Mouse (Mus musculus) MEL (cell line): ENCODE measurements around the gene Mecom. TPM values are rescaled to one million over a fixed set of nuclear protein-coding genes. Genes with fewer than 3 reads are reported as not detected.

Experiments
- DNase-seq: peaks from one replicate; pipeline ENCODE4 v3.0.0; 2011; ENCODE audit warnings: low read depth, low spot score
- H3K27ac ChIP-seq: 2 replicates; pipeline ENCODE4 v1.5.1; 2012; ENCODE audit warnings: low read depth, mild to moderate bottlenecking, control low read depth, low read length, moderate library complexity; ENCODE audit not compliant: control insufficient read depth
- H3K27me3 ChIP-seq, 2 experiments: fragments of 150-350 bp in 1 of 2; sonication (generic) in 1 of 2; 2 replicates each; pipeline ENCODE4 v1.6.1; 2012; ENCODE audit warnings: low read length in 2 of 2, mild to moderate bottlenecking in 2 of 2, improper control_type of control experiment in 1 of 2, moderate library complexity in 1 of 2; ENCODE audit not compliant: insufficient read depth in 2 of 2, control insufficient read depth in 1 of 2
- H3K36me3 ChIP-seq, 2 experiments: 2 replicates each; pipeline ENCODE4 v1.6.1; 2012 to 2014; ENCODE audit warnings: low read length in 2 of 2, improper control_type of control experiment in 1 of 2, inconsistent platforms in 1 of 2, mild to moderate bottlenecking in 1 of 2; ENCODE audit not compliant: insufficient read depth in 2 of 2, control insufficient read depth in 1 of 2
- H3K4me1 ChIP-seq, 2 experiments: fragments of 150-350 bp in 1 of 2; sonication (generic) in 1 of 2; 2 replicates each; pipeline ENCODE4 v1.6.1; 2012; ENCODE audit warnings: low read length in 2 of 2, improper control_type of control experiment in 1 of 2, mild to moderate bottlenecking in 1 of 2; ENCODE audit not compliant: insufficient read depth in 2 of 2, control insufficient read depth in 1 of 2
- H3K4me3 ChIP-seq, 2 experiments: fragments of 150-350 bp in 1 of 2; sonication (generic) in 1 of 2; 2 replicates each; pipeline ENCODE4 v1.5.1; 2012; ENCODE audit warnings: low read depth in 2 of 2, low read length in 2 of 2, mild to moderate bottlenecking in 2 of 2, moderate library complexity in 2 of 2, control low read depth in 1 of 2, improper control_type of control experiment in 1 of 2; ENCODE audit not compliant: control insufficient read depth in 1 of 2, insufficient read depth in 1 of 2
- H3K79me2 ChIP-seq: 2 replicates; pipeline ENCODE4 v1.6.1; 2012; ENCODE audit warnings: mild to moderate bottlenecking, low read length, moderate library complexity; ENCODE audit not compliant: control insufficient read depth, poor library complexity, insufficient read depth
- H3K9ac ChIP-seq: 2 replicates; pipeline ENCODE4 v1.6.1; 2012; ENCODE audit warnings: low read depth, mild to moderate bottlenecking, control low read depth, low read length, moderate library complexity; ENCODE audit not compliant: control insufficient read depth, poor library complexity, severe bottlenecking
- H3K9me3 ChIP-seq: fragments of 150-350 bp; sonication (generic); replicated peaks from 2 replicates; pipeline ENCODE4 v1.6.1; 2012; ENCODE audit warnings: mild to moderate bottlenecking, low read length, improper control_type of control experiment, moderate library complexity; ENCODE audit not compliant: insufficient read depth
- BHLHE40 ChIP-seq: IDR thresholded peaks from 2 replicates; pipeline ENCODE4 v1.6.1; 2012; ENCODE audit warnings: low read depth, mild to moderate bottlenecking, inconsistent platforms, low read length, improper control_type of control experiment, borderline replicate concordance
- CHD2 ChIP-seq: IDR thresholded peaks from 2 replicates; pipeline ENCODE4 v1.6.1; 2011; ENCODE audit warnings: low read length, improper control_type of control experiment
- CTCF ChIP-seq, 3 experiments: IDR thresholded peaks in 2 of 3; conservative IDR thresholded peaks in 1 of 3; 2 replicates each; pipeline ENCODE4 v1.5.1; 2011 to 2012; ENCODE audit warnings: low read length in 3 of 3, low read depth in 2 of 3, mild to moderate bottlenecking in 2 of 3, improper control_type of control experiment in 1 of 3, inconsistent platforms in 1 of 3, mixed read lengths in 1 of 3, moderate library complexity in 1 of 3; ENCODE audit not compliant: control insufficient read depth in 1 of 3, insufficient read depth in 1 of 3, poor library complexity in 1 of 3, severe bottlenecking in 1 of 3
- E2F4 ChIP-seq: IDR thresholded peaks from 2 replicates; pipeline ENCODE4 v1.6.1; 2011; ENCODE audit warnings: low read depth, low read length, improper control_type of control experiment, borderline replicate concordance
- ELF1 ChIP-seq: IDR thresholded peaks from 2 replicates; pipeline ENCODE4 v1.6.1; 2014; ENCODE audit warnings: low read depth, mild to moderate bottlenecking, inconsistent platforms, low read length, improper control_type of control experiment, moderate library complexity
- EP300 ChIP-seq, 2 experiments: IDR thresholded peaks; 2 replicates each; pipeline ENCODE4 v1.6.1; 2011; ENCODE audit warnings: improper control_type of control experiment in 2 of 2, low read length in 2 of 2, low read depth in 1 of 2, mild to moderate bottlenecking in 1 of 2
- ETS1 ChIP-seq: IDR thresholded peaks from 2 replicates; pipeline ENCODE4 v1.6.1; 2012; ENCODE audit warnings: low read depth, mild to moderate bottlenecking, inconsistent platforms, low read length, improper control_type of control experiment, moderate library complexity
- GABPA ChIP-seq: IDR thresholded peaks from 2 replicates; pipeline ENCODE4 v1.6.1; 2012; ENCODE audit warnings: low read depth, mild to moderate bottlenecking, inconsistent platforms, low read length, improper control_type of control experiment, moderate library complexity
- GATA1 ChIP-seq: IDR thresholded peaks from 2 replicates; pipeline ENCODE4 v1.6.1; 2011; ENCODE audit warnings: low read depth, low read length, improper control_type of control experiment
- HCFC1 ChIP-seq: IDR thresholded peaks from 2 replicates; pipeline ENCODE4 v1.6.1; 2012; ENCODE audit warnings: low read depth, mild to moderate bottlenecking, inconsistent platforms, low read length, improper control_type of control experiment, moderate library complexity
- JUND ChIP-seq: IDR thresholded peaks from 2 replicates; pipeline ENCODE4 v1.6.1; 2011; ENCODE audit warnings: low read depth, mild to moderate bottlenecking, improper control_type of control experiment, low read length
- KAT2A ChIP-seq: conservative IDR thresholded peaks from 2 replicates; pipeline ENCODE4 v1.6.1; 2012; ENCODE audit warnings: low read depth, low read length, improper control_type of control experiment, inconsistent platforms
- MAFK ChIP-seq: IDR thresholded peaks from 2 replicates; pipeline ENCODE4 v1.6.1; 2011; ENCODE audit warnings: low read depth, mild to moderate bottlenecking, low read length, improper control_type of control experiment, borderline replicate concordance
- MAX ChIP-seq: IDR thresholded peaks from 2 replicates; pipeline ENCODE4 v1.6.1; 2011; ENCODE audit warnings: low read length, improper control_type of control experiment
- MAZ ChIP-seq: IDR thresholded peaks from 2 replicates; pipeline ENCODE4 v1.6.1; 2012; ENCODE audit warnings: low read depth, mild to moderate bottlenecking, inconsistent platforms, low read length, improper control_type of control experiment
- MEF2A ChIP-seq: IDR thresholded peaks from 2 replicates; pipeline ENCODE4 v1.6.1; 2014; ENCODE audit warnings: low read depth, mild to moderate bottlenecking, inconsistent platforms, low read length, improper control_type of control experiment; ENCODE audit not compliant: poor library complexity, insufficient replicate concordance, severe bottlenecking; ENCODE audit errors: extremely low read depth
- MXI1 ChIP-seq: IDR thresholded peaks from 2 replicates; pipeline ENCODE4 v1.6.1; 2011; ENCODE audit warnings: mild to moderate bottlenecking, low read depth, low read length, improper control_type of control experiment
- MYB ChIP-seq: IDR thresholded peaks from 2 replicates; pipeline ENCODE4 v1.6.1; 2011; ENCODE audit warnings: mild to moderate bottlenecking, low read depth, low read length, improper control_type of control experiment
- MYC ChIP-seq: IDR thresholded peaks from 2 replicates; pipeline ENCODE4 v1.6.1; 2011; ENCODE audit warnings: low read depth, mild to moderate bottlenecking, low read length, improper control_type of control experiment, moderate library complexity
- NELFE ChIP-seq: IDR thresholded peaks from 2 replicates; pipeline ENCODE4 v1.6.1; 2011; ENCODE audit warnings: low read depth, low read length, improper control_type of control experiment
- NRF1 ChIP-seq: IDR thresholded peaks from 2 replicates; pipeline ENCODE4 v1.6.1; 2014; ENCODE audit warnings: low read depth, mild to moderate bottlenecking, inconsistent platforms, low read length, improper control_type of control experiment, moderate library complexity; ENCODE audit not compliant: poor library complexity, insufficient read depth, severe bottlenecking
- POLR2A ChIP-seq, 2 experiments: IDR thresholded peaks; 2 replicates each; pipeline ENCODE4 v1.6.1; 2011 to 2012; ENCODE audit warnings: low read length in 2 of 2, mild to moderate bottlenecking in 2 of 2, control low read depth in 1 of 2, improper control_type of control experiment in 1 of 2, low read depth in 1 of 2, moderate library complexity in 1 of 2; ENCODE audit not compliant: control insufficient read depth in 1 of 2, insufficient read depth in 1 of 2, poor library complexity in 1 of 2
- POLR2AphosphoS2 ChIP-seq: IDR thresholded peaks from 2 replicates; pipeline ENCODE4 v1.6.1; 2011; ENCODE audit warnings: low read length, improper control_type of control experiment
- POLR2AphosphoS5 ChIP-seq: IDR thresholded peaks from 2 replicates; pipeline ENCODE4 v1.6.1; 2012; ENCODE audit warnings: low read depth, borderline replicate concordance, mild to moderate bottlenecking, inconsistent platforms, low read length, moderate library complexity, mixed read lengths
- RCOR1 ChIP-seq: IDR thresholded peaks from 2 replicates; pipeline ENCODE4 v1.6.1; 2012; ENCODE audit warnings: low read depth, mild to moderate bottlenecking, inconsistent platforms, low read length, improper control_type of control experiment
- SIN3A ChIP-seq: IDR thresholded peaks from 2 replicates; pipeline ENCODE4 v1.6.1; 2012; ENCODE audit warnings: low read length, improper control_type of control experiment, inconsistent platforms
- SMC3 ChIP-seq: IDR thresholded peaks from 2 replicates; pipeline ENCODE4 v1.6.1; 2011; ENCODE audit warnings: low read depth, low read length, improper control_type of control experiment
- TAL1 ChIP-seq: IDR thresholded peaks from 2 replicates; pipeline ENCODE4 v1.6.1; 2012; ENCODE audit warnings: mild to moderate bottlenecking, inconsistent platforms, low read length, moderate library complexity, mixed read lengths
- TCF12 ChIP-seq: IDR thresholded peaks from 2 replicates; pipeline ENCODE4 v1.6.1; 2014; ENCODE audit warnings: low read depth, mild to moderate bottlenecking, inconsistent platforms, low read length, improper control_type of control experiment, moderate library complexity
- UBTF ChIP-seq: IDR thresholded peaks from 2 replicates; pipeline ENCODE4 v1.6.1; 2012; ENCODE audit warnings: low read depth, mild to moderate bottlenecking, inconsistent platforms, low read length, improper control_type of control experiment, moderate library complexity, borderline replicate concordance; ENCODE audit not compliant: insufficient read depth
- USF1 ChIP-seq: IDR thresholded peaks from 2 replicates; pipeline ENCODE4 v1.6.1; 2014; ENCODE audit warnings: low read depth, mild to moderate bottlenecking, inconsistent platforms, low read length, improper control_type of control experiment, moderate library complexity
- USF2 ChIP-seq, 2 experiments: IDR thresholded peaks; 2 replicates each; pipeline ENCODE4 v1.6.1; 2011 to 2012; ENCODE audit warnings: improper control_type of control experiment in 2 of 2, low read length in 2 of 2, borderline replicate concordance in 1 of 2, inconsistent platforms in 1 of 2, low read depth in 1 of 2, mild to moderate bottlenecking in 1 of 2; ENCODE audit not compliant: insufficient read depth in 1 of 2
- ZC3H11A ChIP-seq: IDR thresholded peaks from 2 replicates; pipeline ENCODE4 v1.6.1; 2012; ENCODE audit warnings: low read depth, mild to moderate bottlenecking, inconsistent platforms, low read length, improper control_type of control experiment
- ZKSCAN1 ChIP-seq: IDR thresholded peaks from 2 replicates; pipeline ENCODE4 v1.6.1; 2012; ENCODE audit warnings: low read depth, mild to moderate bottlenecking, inconsistent platforms, low read length, improper control_type of control experiment, moderate library complexity
- ZMIZ1 ChIP-seq: IDR thresholded peaks from 2 replicates; pipeline ENCODE4 v1.6.1; 2012; ENCODE audit warnings: low read depth, mild to moderate bottlenecking, inconsistent platforms, low read length, improper control_type of control experiment, moderate library complexity
- ZNF384 ChIP-seq: IDR thresholded peaks from 2 replicates; pipeline ENCODE4 v1.6.1; 2012; ENCODE audit warnings: low read depth, mild to moderate bottlenecking, inconsistent platforms, low read length, improper control_type of control experiment
- polyA plus RNA-seq, 2 experiments: library from polyadenylated mRNA; stranded (reverse) in 1 of 2; unstranded in 1 of 2; fragments of >175 nt in 1 of 2; fragments of >200 nt in 1 of 2; gene quantifications; 2 replicates each; pipeline versions ENCODE4 v1.2.1 to v1.2.4; 2012; ENCODE audit warnings: low replicate concordance in 2 of 2, low read depth in 1 of 2; ENCODE audit not compliant: insufficient read length in 2 of 2, insufficient read depth in 1 of 2, missing spikeins in 1 of 2
- total RNA-seq: library from RNA; depleted of rRNA; stranded (reverse); fragments of 300-350 nt; gene quantifications from 2 replicates; pipeline ENCODE4 v1.2.3, GENCODE M21; 2012

The Mecom gene
- total and polyA plus RNA-seq, 3 experiments = 0.04 TPM; not detected in 2

GRCm38 (mm10) chr3:30595111-30595832 is 47.5 kb upstream of the Mecom start:
- no peaks in the 10 kb centered on the region for H3K27me3 ChIP-seq
- peaks cover 3 to 14% of the 10 kb centered on the region in 2 experiments; a peak in 3 of 4 replicates for H3K4me1 ChIP-seq
- peaks cover 0 to 12% of the 10 kb centered on the region in 2 experiments; a peak in 2 of 4 replicates for H3K36me3 ChIP-seq
- peak overlapping the region; percentile 96 to 98 for H3K4me3 ChIP-seq
- peak; percentile 61 for DNase-seq
- H3K9ac ChIP-seq = peak overlapping the region; percentile 96
- peak overlapping the region; percentile 46 for H3K27ac ChIP-seq
- H3K9me3 ChIP-seq = no peaks in the 10 kb centered on the region
- peaks cover 4% of the 10 kb centered on the region; the same call in 1 of the 2 replicates for H3K79me2 ChIP-seq
- no peak for TF ChIP-seq JUND
- TF ChIP-seq ZKSCAN1 = no peak
- peak; percentile 39 to 55; a peak in 2 of 4 replicates for TF ChIP-seq POLR2A (IDR thresholded peaks at IDR 0.05; ENCODE audit: control insufficient read depth in 1 of 2, insufficient read depth in 1 of 2, low read depth in 1 of 2, low read length in 2 of 2, poor library complexity in 1 of 2)
- TF ChIP-seq MYB = no peak
- peak; percentile 87; the same call in 1 of the 2 replicates for TF ChIP-seq BHLHE40
- TF ChIP-seq POLR2AphosphoS5 = no peak
- TF ChIP-seq KAT2A = no peak
- no peak for TF ChIP-seq E2F4
- TF ChIP-seq UBTF = no peak; the same call in 1 of the 2 replicates
- TF ChIP-seq GABPA = no peak
- no peak for TF ChIP-seq EP300 (IDR thresholded peaks at IDR 0.05; ENCODE audit: low read depth in 1 of 2, low read length in 2 of 2)
- TF ChIP-seq MAZ = peak; percentile 29; the same call in 1 of the 2 replicates
- TF ChIP-seq MEF2A = no peak
- no peak for TF ChIP-seq TAL1
- TF ChIP-seq GATA1 = no peak
- TF ChIP-seq SMC3 = no peak
- TF ChIP-seq MAFK = no peak
- peak; percentile 35 for TF ChIP-seq MXI1
- peak; percentile 54; the same call in 1 of the 2 replicates for TF ChIP-seq NELFE
- TF ChIP-seq MYC = no peak
- TF ChIP-seq ZC3H11A = no peak
- TF ChIP-seq TCF12 = no peak
- no peak for TF ChIP-seq USF2 (IDR thresholded peaks at IDR 0.05; ENCODE audit: borderline replicate concordance in 1 of 2, insufficient read depth in 1 of 2, low read depth in 1 of 2, low read length in 2 of 2)
- TF ChIP-seq POLR2AphosphoS2 = no peak
- TF ChIP-seq ZNF384 = no peak
- peak; percentile 77 for TF ChIP-seq NRF1
- no peak for TF ChIP-seq CTCF (IDR thresholded peaks at IDR 0.05 in 2 of 3, conservative IDR thresholded peaks at IDR 0.05 in 1 of 3; ENCODE audit: control insufficient read depth in 1 of 3, insufficient read depth in 1 of 3, low read depth in 2 of 3, low read length in 3 of 3, poor library complexity in 1 of 3, severe bottlenecking in 1 of 3)
- no peak for TF ChIP-seq ETS1
- no peak for TF ChIP-seq CHD2
- TF ChIP-seq SIN3A = no peak; the same call in 1 of the 2 replicates
- TF ChIP-seq ELF1 = no peak
- TF ChIP-seq MAX = 0 out of 2 replicates have a peak, but pooled peaks have one; percentile 8
- no peak for TF ChIP-seq ZMIZ1
- TF ChIP-seq RCOR1 = no peak
- no peak for TF ChIP-seq HCFC1
- peak; percentile 39; the same call in 1 of the 2 replicates for TF ChIP-seq USF1
